Mouse (Mus musculus) embryo, embryonic 11 days (tissue): ENCODE data around the gene Fkbp1a.

Experiments
- DNase-seq: peaks from one replicate; pipeline ENCODE4 v3.0.0-alpha.2; 2015

The Fkbp1a gene

DNA sequence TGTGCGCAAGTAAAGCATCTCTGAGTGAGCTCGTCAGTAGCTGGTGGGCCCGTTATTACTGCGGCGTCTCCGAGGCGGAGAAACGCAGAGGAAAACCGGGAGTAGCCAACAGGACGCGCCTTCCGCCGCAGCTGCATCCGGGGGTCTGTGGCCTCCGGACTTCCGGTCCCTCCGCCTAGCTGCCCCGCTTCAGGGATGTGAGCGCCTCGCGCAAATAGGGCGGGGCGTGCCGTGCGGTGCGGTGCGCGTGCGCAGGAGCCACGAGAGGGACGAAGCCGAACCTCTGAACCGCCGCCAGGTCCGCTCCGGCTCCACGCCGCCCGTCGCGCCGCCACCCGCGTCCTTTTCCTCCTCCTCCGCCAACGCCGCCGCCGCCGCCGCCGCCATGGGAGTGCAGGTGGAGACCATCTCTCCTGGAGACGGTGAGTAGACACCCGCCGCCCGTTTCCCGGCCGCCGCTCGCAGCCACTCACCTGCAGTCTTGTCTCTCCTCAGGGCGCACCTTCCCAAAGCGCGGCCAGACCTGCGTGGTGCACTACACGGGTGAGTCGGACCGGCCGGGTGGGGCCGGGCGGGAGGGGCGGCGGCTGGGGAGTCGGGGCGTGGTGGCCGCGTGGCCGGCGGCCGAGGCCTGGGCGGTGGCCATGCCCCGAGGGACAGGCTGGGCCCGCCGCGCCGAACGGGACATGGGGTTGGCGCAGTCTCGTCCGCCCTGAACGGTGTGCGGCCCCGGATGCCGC lies at the start of gene Fkbp1a:
Fkbp1a (plus strand) TSS at position 161 of the 740 bp plus-strand sequence.
- DNase-seq, result peak; percentile 97

GRCm38 (mm10) chr2:151494035-151494803 lies 48.1 kb upstream of the Fkbp1a start, which contains the start of gene Nsfl1c:
Gene Nsfl1c (plus strand): TSS chr2:151494182.
- peak; percentile 96 for DNase-seq

DNA sequence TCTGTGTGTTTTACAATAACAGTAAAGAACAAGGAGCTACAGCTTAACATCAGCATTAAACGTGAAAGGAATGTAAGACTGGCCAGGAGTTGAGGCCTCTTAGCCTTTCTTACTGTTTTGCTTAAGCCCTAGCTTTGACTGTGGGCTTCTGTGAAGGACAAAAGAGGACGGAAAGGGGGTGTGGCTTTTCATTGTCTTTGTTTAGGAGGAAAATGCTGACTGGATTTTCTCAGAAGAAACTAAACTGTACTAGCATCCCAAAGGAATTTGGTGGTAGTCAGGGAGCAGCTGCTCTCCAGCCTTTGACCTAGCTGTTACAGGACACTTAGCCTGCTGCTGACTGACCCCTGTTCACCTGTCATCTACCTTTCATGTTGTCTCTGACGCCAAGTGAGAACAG lies 43.9 kb upstream of the Fkbp1a start:
- no peak for DNase-seq

DNA sequence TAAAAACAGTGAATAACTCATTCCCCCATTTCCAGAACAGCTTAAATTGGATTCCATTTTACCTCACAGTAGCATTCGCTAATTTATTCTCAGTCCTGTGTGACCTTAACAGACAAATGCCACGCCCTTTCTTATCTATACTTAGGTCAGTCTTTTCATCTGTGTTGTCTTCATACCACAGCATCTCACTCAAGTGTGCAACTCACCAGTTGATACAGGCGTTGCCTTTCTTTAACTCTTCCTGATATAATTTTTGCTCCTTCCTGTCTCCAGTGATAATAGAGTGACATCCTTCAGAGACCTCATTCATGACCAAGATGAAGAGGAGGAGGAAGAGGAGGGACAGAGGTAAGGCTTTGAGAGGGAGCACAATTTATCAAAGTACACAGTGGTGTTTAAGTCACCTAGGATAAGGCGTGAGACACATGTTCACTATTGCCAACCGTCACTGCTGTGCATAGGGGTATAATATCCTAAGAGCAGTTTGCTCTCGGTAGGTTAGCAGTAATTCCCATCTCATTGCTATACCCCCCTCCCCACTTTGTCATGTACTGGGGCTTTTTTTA lies 41.8 kb upstream of the Fkbp1a start:
- no peak for DNase-seq

DNA sequence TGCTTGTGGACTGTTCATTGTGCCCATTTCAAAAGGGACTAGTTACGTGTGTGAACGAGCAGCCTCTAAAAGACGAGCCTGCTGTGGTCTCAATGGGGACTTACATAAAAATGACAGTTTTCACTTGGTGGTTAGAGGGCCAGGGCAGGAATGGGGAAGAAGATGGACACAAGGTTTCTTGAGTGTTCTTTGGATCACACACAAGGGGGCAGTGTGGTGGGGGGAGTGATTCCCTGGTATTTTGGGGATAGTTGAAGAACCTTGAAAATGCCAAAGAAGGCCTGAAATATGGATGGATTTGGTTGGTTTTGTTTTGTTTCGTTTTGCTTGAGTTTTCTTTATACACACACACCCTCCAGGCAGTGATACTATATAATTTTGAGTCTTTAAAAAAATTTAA lies 38.1 kb upstream of the Fkbp1a start:
- peak; percentile 2 for DNase-seq

GRCm38 (mm10) chr2:151512199-151512598 lies 30.1 kb upstream of the Fkbp1a start:
- DNase-seq, result no peak

DNA sequence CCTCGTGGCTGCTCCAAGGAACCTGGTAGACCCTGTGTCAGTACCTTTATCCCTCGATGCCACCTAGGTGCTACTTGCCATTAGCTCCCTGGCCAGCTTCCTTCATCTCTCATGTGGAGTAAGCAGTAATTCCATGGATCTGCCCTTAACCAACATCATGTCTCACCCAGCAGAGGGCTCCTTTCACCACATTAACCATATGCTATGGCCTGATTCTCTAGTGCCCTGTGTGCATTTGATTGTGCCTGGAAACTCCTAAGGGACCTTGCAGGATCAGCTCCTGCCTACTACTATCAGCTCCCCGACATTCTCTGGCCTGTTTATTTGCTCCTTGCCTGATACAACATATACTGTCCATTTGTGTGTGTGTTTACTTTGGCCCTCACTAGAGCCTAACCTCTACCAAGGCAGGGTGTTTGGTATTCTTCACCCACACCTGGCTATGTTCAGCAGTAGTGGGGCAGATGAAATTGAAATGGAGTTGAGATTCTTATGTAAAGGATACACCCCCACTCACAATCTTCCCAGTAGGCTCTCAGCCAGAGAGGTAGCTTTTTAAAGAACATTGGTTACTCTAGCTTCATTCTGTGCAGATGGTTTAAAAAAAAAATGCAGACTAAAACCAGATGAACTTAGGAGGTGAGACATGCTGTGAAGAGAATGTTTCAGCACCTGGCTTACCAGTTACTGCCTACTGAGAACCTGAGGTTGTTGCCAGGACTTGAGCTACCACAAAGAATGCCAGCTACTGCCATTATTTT lies 28.6 kb upstream of the Fkbp1a start:
- no peak for DNase-seq

DNA sequence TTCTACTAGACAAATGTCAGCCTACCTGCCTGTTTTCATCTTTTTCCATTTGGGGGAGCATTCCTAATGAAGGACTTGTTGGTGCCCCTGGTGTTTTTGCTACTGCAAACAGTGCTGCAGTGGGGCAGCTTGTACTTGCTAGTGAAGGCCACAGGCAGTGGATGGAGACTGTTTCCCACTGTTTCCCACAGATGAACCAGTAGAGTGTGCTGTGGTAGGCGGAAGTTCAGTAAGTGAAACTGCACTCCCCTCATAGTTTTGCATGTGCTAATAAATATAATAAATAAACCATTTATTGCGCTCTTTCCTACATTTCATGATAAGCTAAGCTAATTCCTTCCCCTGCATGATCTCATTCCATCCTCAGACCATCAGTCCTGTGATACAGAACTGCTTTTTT lies 23.3 kb upstream of the Fkbp1a start:
- DNase-seq, result no peak

DNA sequence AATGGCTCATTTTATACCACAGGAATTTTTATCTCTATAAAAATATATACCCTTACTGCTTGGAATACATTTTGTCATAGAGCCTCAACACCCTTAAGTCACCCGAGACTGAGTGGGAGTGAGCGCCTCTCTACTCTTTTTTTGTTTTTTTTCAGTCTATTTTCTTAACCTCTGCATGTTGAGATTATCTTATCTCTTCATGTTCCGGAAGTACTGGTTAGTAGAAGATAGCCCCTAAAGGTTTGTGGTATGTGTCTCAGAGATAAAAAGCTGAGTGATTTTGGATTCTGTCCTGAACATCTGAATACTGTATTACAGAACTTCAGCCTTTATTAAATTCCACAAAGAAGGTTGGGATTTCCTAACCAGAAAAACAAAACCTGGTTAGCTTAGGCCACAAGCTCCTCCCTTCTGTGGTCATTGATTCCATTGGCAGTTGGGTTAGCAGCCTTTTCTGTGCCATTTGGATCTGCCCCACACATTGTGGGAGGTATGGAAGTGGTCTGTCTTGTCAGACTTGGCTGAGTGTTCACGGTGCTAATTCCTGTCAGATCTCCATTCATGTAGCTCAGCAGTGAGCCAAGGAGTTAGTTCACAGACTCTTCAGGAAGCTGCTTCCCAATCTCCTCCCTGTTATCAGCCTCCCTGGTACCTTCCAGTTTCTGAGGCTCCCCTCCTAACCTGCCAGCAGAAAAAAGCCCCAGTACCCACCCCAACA lies 17.8 kb upstream of the Fkbp1a start:
- DNase-seq, result no peak

DNA sequence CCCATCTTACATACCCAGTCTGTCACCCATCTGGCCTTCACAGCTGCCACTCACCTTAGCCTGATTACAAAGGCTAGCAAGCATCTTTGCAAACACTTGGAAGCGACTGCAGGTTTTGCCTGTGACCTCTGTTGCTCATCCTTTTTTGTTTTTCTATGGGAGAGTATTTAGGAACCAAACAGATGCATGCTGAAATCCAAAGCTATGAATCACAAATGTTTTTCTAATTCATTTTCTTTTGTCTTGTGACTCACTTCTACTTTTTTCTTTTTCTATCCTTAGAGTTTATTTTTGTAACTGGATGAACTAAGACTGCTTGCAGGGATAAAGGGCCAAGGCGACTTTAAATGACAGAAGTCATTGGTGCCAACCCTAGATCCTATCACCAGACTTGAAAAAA lies 16.8 kb upstream of the Fkbp1a start:
- DNase-seq, result no peak

- no peak for DNase-seq
These were observed 14.2 kb upstream of the Fkbp1a start for GRCm38 (mm10) chr2:151528066-151528465.

- DNase-seq, result no peak
These were observed 13.1 kb upstream of the Fkbp1a start for GRCm38 (mm10) chr2:151529169-151529568.

GRCm38 (mm10) chr2:151530378-151531230 lies 11.7 kb upstream of the Fkbp1a start:
- no peak for DNase-seq

DNA sequence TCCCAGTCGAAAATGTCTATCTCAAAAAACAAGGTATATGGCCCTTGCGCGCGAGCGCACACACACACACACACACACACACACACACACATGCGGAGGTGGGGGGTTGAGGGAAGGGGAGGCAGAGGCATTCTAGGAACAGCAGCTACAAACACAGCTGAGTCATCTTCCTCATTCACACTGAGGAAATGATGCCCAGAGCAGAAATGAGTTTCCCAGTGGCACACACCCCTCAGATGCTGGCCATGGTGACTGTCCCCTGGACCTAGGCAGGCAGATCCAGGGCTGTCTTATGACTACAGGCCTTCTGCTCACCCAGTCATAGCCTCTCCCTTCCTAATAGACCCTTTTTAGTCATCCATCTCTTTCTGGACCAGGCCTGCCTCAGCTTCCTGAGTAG lies 8.7 kb upstream of the Fkbp1a start:
- no peak for DNase-seq

DNA sequence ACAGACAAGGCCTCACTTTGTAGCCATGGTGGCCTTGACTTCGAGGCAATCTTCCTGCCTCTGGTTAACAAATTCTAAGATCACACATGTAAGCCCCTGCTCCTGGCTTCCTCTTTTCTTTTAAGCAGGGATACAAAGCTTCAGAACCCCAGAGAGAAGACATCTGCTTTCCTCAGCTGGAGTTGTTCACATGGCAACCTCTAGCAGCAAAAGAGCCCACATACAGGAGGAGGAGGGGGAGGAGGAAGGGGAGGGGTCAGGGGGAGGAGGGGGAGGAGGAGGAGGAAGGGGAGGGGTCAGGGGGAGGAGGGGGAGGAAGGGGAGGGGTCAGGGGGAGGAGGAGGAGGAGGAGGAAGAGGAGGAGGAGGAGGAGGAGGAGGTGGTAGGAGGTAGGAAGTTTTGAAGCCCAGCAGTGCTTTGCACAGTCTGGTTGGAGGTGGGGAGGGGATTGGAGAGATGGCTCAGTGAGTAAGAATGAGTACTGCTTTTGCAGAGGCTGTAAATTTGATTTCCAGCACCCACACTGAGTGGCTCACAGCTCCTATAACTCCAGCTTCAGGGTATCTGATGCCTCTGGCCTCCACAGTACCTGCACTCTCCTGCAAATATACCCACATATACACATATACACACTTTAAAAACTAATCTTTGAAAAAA lies 6.2 kb upstream of the Fkbp1a start:
- peak; percentile 35 for DNase-seq

GRCm38 (mm10) chr2:151536618-151536974 lies 5.7 kb upstream of the Fkbp1a start:
- no peak for DNase-seq

GRCm38 (mm10) chr2:151538646-151539045 lies 3.6 kb upstream of the Fkbp1a start:
- no peak for DNase-seq

DNA sequence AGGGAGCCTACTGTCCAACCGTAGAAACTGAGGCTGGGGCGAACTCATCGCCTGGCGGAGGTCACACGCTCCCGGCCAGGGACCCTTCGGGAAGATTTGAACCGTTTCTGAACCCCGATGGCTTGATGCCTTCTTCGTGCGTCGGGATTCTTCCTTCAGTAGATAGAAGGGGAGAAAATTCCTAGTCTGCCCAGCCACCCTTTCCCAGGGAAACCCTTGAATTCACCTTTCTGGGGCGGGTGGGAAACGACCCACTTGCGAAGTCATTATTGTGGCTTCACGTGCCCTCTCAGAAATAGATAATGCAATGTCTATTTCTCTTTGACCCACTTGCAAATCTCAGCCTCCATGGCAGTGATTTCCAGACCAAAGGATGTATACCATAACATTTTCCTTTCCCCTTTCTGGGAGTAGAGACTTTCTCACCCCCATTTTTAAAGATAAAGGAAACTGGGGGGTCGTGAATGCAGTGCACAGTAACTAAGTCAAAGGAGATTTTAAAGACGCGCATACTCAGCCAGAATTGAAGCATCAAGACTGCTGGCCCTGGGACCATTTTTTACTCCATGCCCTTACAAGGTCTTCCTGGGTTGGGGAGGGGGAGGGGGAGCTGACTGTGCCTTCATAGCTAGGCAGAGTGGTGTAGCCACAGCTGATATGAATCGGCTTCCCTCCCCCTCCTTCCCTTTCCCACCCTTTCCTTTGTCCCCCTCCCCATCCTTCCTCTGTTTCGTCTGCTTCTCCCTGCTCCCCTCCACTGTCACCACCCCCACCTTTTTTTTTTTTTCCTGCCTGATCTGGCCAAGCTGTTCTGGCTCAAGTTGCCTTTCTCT lies 996 bp downstream of the Fkbp1a start:
- peak; percentile 82 for DNase-seq

- no peak for DNase-seq
These were observed 2.4 kb downstream of the Fkbp1a start for GRCm38 (mm10) chr2:151544673-151545072.

DNA sequence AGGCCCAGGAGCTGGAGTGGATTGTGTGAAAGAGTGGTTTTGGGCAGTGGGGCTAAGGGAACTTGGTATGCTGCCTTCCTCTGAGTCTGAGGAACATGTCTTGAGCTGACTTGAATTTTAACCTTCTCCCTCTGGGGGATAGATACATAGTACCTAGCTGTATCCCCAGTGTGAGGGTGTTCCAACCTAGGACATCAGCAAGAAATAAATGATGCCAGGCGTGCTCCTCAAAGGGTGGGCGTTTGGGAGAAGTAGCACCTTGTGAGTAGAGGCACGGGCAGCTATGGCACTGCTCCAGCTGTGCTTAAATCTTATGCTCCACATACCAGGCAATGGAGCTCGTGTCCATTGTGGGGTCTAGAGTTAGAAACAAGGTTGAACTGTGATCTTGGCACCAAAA lies 4.3 kb downstream of the Fkbp1a start:
- DNase-seq, result no peak
